Mouse (Mus musculus): ENCODE results near the gene Ubqln1. TPM values are rescaled to one million over a fixed set of nuclear protein-coding genes. Genes with fewer than 3 reads are reported as not detected.
"Not testable (repeated sequence)": the region's sequence is repeated elsewhere in the genome, so short reads cannot be mapped to it uniquely, and the experiment has no call there.

Ubqln1 gene
- polyA plus RNA-seq, 1 experiment from 2014 or later = 108 TPM

- H3K4me3 ChIP-seq = peak overlapping the region; percentile 35
- H3K4me1 ChIP-seq = peaks cover 7% of the 10 kb centered on the region
- no peaks in the 10 kb centered on the region for H3K9me3 ChIP-seq
- ATAC-seq (ENCODE audit: insufficient number of reproducible peaks, low FRiP score, low TSS enrichment, low read depth) = peak; percentile 82; the same call in 1 of the 2 replicates
- WGBS = under 1% methylated on average over 17 of the region's 17 CpGs
- H3K9ac ChIP-seq = no peak overlapping the region
- H3K36me3 ChIP-seq = no peaks in the 10 kb centered on the region
- H3K27me3 ChIP-seq = no peaks in the 10 kb centered on the region
- no peak overlapping the region for H3K27ac ChIP-seq
- H3K4me2 ChIP-seq = peak overlapping the region; percentile 48
Measured at GRCm38 (mm10) chr13:58148256-58148831, 67.1 kb downstream of the Ubqln1 start.

DNA sequence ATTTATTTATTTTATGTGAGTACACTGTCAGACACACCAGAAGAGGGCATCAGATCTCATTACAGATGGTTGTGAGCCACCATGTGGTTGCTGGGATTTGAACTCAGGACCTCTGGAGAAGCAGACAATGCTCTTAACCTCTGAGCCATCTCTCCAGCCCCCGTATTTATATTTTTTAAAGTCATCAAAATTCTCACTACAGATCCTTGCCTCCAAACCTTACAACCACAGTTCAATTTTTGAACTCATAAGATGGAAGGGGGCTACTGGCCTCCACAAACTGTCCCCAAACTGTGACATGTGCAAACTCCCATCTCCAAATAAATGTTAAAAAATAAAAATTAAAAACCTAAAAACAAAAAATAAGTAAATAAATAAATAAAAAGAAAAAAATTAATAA, 67.7 kb downstream of the Ubqln1 start:
- no peak for ATAC-seq (ENCODE audit: insufficient number of reproducible peaks, low FRiP score, low TSS enrichment, low read depth)
- WGBS = 79% methylated on average over 1 of the region's 1 CpGs
- no peak overlapping the region for H3K4me2 ChIP-seq
- H3K36me3 ChIP-seq = no peaks in the 10 kb centered on the region
- H3K4me1 ChIP-seq = peaks cover 7% of the 10 kb centered on the region
- no peaks in the 10 kb centered on the region for H3K27me3 ChIP-seq
- H3K9me3 ChIP-seq = no peaks in the 10 kb centered on the region
- no peak overlapping the region for H3K27ac ChIP-seq
- H3K9ac ChIP-seq = no peak overlapping the region
- H3K4me3 ChIP-seq = no peak overlapping the region

DNA sequence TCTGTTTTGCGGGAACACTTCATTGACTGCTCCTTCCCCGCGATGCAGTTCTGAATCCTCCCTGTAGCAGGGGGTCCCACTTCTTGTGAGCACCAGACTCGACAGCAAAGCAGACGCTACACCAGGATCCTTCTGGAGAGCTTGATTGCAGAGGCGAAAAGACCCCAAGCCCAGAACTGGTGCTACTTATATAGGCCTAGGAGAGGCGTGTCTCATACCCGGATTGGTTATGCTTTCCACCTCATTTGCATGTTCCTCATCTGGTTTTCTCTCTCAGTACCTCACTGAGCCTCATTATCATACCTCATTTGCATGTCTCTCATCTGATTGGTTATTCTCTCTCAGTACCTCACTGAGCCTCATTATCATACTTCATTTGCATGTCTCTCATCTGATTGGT, 68.8 kb downstream of the Ubqln1 start:
- not testable (repeated sequence) for ATAC-seq (ENCODE audit: insufficient number of reproducible peaks, low FRiP score, low TSS enrichment, low read depth); H3K27ac ChIP-seq; H3K27me3 ChIP-seq; H3K9me3 ChIP-seq; H3K4me2 ChIP-seq; H3K4me1 ChIP-seq; H3K36me3 ChIP-seq; H3K4me3 ChIP-seq; H3K9ac ChIP-seq
- 96% methylated on average over 8 of the region's 8 CpGs for WGBS

DNA sequence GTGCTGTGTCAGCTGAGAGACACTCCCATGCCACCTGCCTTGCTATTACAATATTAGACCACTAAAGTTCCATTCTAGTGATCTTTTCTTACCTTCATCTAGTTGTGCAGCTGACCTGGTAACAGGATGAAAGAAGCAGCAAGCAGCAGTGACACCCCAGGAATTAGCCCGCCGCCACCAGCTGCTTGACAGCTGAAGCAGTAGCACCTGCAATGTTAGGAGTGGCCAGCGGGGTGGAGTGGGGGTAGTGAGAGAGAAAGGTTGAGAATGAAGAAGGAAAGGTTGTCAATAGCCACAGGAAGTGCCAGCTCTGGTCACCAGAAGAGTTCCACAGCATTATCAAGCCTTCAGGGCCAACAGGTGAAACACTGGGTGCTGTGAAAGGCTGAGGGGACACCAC, 83.8 kb downstream of the Ubqln1 start:
- no peaks in the 10 kb centered on the region for H3K36me3 ChIP-seq

GRCm38 (mm10) chr13:58129687-58130246, 85.7 kb downstream of the Ubqln1 start:
- H3K9me3 ChIP-seq = no peaks in the 10 kb centered on the region
- peak overlapping the region; percentile 68 for H3K4me2 ChIP-seq
- peak overlapping the region; percentile 98 for H3K27ac ChIP-seq
- peaks cover 10% of the 10 kb centered on the region; the same call in 1 of the 2 replicates for H3K4me1 ChIP-seq
- peak overlapping the region; percentile 75 for H3K4me3 ChIP-seq
- no peaks in the 10 kb centered on the region for H3K27me3 ChIP-seq
- H3K36me3 ChIP-seq = 0 out of 2 replicates have a peak, but pooled peaks cover 2% of the 10 kb centered on the region
- WGBS = 26% methylated on average over 4 of the region's 4 CpGs
- H3K9ac ChIP-seq = peak overlapping the region; percentile 95
- ATAC-seq (ENCODE audit: insufficient number of reproducible peaks, low FRiP score, low TSS enrichment, low read depth) = no peak

More for the DNA sequence above, 83.8 kb downstream of the Ubqln1 start:
- no peaks in the 10 kb centered on the region for H3K9me3 ChIP-seq
- WGBS = 48% methylated on average over 3 of the region's 3 CpGs
- no peak overlapping the region for H3K4me3 ChIP-seq
- no peak overlapping the region for H3K4me2 ChIP-seq
- H3K27ac ChIP-seq = no peak overlapping the region
- no peaks in the 10 kb centered on the region for H3K27me3 ChIP-seq
- ATAC-seq (ENCODE audit: insufficient number of reproducible peaks, low FRiP score, low TSS enrichment, low read depth) = no peak
- no peak overlapping the region for H3K9ac ChIP-seq
- H3K4me1 ChIP-seq = 0 out of 2 replicates have a peak, but pooled peaks cover 3% of the 10 kb centered on the region

- H3K36me3 ChIP-seq = 0 out of 2 replicates have a peak, but pooled peaks cover 2% of the 10 kb centered on the region
- under 1% methylated on average over 82 of the region's 83 CpGs for WGBS
- peak overlapping the region; percentile 68 for H3K4me2 ChIP-seq
- H3K27me3 ChIP-seq = no peaks in the 10 kb centered on the region
- H3K9me3 ChIP-seq = no peaks in the 10 kb centered on the region
- peak overlapping the region; percentile 98 for H3K27ac ChIP-seq
- H3K9ac ChIP-seq = peak overlapping the region; percentile 95
- H3K4me3 ChIP-seq = peak overlapping the region; percentile 75
- H3K4me1 ChIP-seq = peaks cover 10% of the 10 kb centered on the region; the same call in 1 of the 2 replicates
- ATAC-seq (ENCODE audit: insufficient number of reproducible peaks, low FRiP score, low TSS enrichment, low read depth) = peak; percentile 97
Measured at GRCm38 (mm10) chr13:58128768-58129671, 86.4 kb downstream of the Ubqln1 start.

DNA sequence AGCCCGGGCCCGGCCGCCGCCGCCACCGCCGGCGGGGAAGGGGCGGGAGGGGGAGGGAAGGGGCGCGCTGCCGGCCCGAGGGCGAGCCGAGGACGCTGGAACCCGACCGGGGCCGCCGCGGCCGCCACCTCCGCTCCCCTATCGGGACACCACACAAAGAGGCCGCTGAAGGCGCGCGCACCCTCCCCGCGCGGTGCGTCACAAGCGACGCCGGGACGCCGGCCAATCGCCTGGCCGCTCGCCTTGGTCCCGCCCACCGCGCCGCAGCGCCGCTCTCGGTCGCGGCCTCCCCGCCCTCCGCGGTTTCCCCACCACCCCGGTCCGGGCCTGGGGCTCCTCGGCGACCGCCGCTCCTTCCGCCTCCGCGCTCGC, 87.1 kb downstream of the Ubqln1 start, which contains the start of gene Hnrnpa0:
Gene Hnrnpa0 (minus strand): TSS at position 161 of the 372 bp plus-strand sequence.
- Histone ChIP-seq H3K36me3 (0 out of 2 replicates have a peak, but pooled peaks cover 2% of the 10 kb centered on the region), H3K4me2 (peak within 1 kb of the TSS; percentile 68), H3K27ac (peak within 1 kb of the TSS; percentile 98), H3K4me1 (peaks cover 10% of the 10 kb centered on the region; the same call in 1 of the 2 replicates), H3K9ac (peak within 1 kb of the TSS; percentile 99), H3K9me3 (no peaks in the 10 kb centered on the region), H3K27me3 (no peaks in the 10 kb centered on the region), H3K4me3 (peak within 1 kb of the TSS; percentile 75)
- WGBS = 0% methylated on average over 41 of the region's 62 CpGs
- peak; percentile 92 for ATAC-seq (ENCODE audit: insufficient number of reproducible peaks, low FRiP score, low TSS enrichment, low read depth)

DNA sequence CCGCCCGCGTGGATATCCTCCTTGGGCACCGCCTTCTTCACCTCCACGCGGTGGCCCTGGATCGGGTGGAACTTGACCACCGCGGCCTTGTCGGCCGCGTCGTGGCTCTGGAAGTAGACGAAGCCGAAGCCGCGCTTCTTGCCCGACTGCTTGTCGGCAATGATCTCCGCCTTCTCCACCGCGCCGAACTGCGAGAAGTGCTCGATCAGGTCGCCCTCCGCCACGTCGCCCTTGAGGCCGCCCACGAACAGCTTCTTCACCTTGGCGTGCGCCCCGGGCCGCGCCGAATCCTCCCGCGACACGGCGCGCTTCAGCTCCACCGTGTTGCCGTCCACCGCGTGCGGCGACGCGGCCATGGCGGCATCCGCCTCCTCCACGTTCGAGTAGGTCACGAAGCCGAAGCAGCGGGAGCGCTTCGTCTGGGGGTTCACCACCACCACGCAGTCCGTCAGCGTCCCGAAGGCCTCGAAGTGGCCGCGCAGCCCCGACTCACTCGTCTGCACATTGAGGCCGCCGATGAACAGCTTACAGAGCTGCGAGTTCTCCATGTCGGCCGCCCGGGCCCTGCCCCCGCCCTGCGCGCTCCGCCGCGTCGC, 87.6 kb downstream of the Ubqln1 start:
- Histone ChIP-seq H3K9ac (peak overlapping the region; percentile 99), H3K27me3 (no peaks in the 10 kb centered on the region), H3K36me3 (0 out of 2 replicates have a peak, but pooled peaks cover 2% of the 10 kb centered on the region), H3K4me1 (peaks cover 11% of the 10 kb centered on the region; the same call in 1 of the 2 replicates), H3K9me3 (no peaks in the 10 kb centered on the region), H3K27ac (peak overlapping the region; percentile 98), H3K4me2 (peak overlapping the region; percentile 60), H3K4me3 (peak overlapping the region; percentile 75)
- ATAC-seq (ENCODE audit: insufficient number of reproducible peaks, low FRiP score, low TSS enrichment, low read depth) = peak; percentile 15; the same call in 1 of the 2 replicates
- under 1% methylated on average over 81 of the region's 81 CpGs for WGBS

- Histone ChIP-seq H3K36me3 (0 out of 2 replicates have a peak, but pooled peaks cover 2% of the 10 kb centered on the region), H3K9me3 (no peaks in the 10 kb centered on the region), H3K27me3 (no peaks in the 10 kb centered on the region), H3K9ac (peak overlapping the region; percentile 99), H3K27ac (peak overlapping the region; percentile 98), H3K4me2 (peak overlapping the region; percentile 60), H3K4me3 (peak overlapping the region; percentile 75), H3K4me1 (peaks cover 13% of the 10 kb centered on the region; the same call in 1 of the 2 replicates)
- WGBS = under 1% methylated on average over 59 of the region's 92 CpGs
- ATAC-seq (ENCODE audit: insufficient number of reproducible peaks, low FRiP score, low TSS enrichment, low read depth) = no peak
Measured at GRCm38 (mm10) chr13:58126862-58127765, 88.3 kb downstream of the Ubqln1 start.
